Mouse (Mus musculus) small intestine, adult 2 months (tissue): ENCODE measurements around the gene 4921530L21Rik. TPM values are rescaled to one million over a fixed set of nuclear protein-coding genes. Genes with fewer than 3 reads are reported as not detected.

Source experiments
- H3K27ac ChIP-seq: fragments of 200-500 bp; 2 replicates; pipeline ENCODE4 v1.5.1; 2012; ENCODE audit warnings: low read depth, low read length, control low read depth, inconsistent platforms; ENCODE audit not compliant: insufficient read depth
- H3K27me3 ChIP-seq: fragments of 200-500 bp; 2 replicates; pipeline ENCODE4 v1.6.1; 2012; ENCODE audit warnings: mild to moderate bottlenecking, moderate library complexity, low read length, inconsistent platforms; ENCODE audit not compliant: control insufficient read depth, insufficient read depth
- H3K36me3 ChIP-seq: fragments of 200-500 bp; 2 replicates; pipeline ENCODE4 v1.6.1; 2012; ENCODE audit warnings: mild to moderate bottlenecking, low read length, control low read depth, inconsistent platforms; ENCODE audit not compliant: control insufficient read depth, insufficient read depth
- H3K4me1 ChIP-seq: fragments of 200-500 bp; 2 replicates; pipeline ENCODE4 v1.6.1; 2012; ENCODE audit warnings: low read length, inconsistent platforms, mixed read lengths; ENCODE audit not compliant: control insufficient read depth, insufficient read depth, insufficient read length
- H3K4me3 ChIP-seq: fragments of 200-500 bp; 2 replicates; pipeline ENCODE4 v1.5.1; 2012; ENCODE audit warnings: low read depth, mild to moderate bottlenecking, control low read depth, inconsistent platforms, low read length, moderate library complexity
- CTCF ChIP-seq: fragments of 200-500 bp; IDR thresholded peaks from 2 replicates; pipeline ENCODE4 v1.5.1; 2012; ENCODE audit warnings: low read depth, mild to moderate bottlenecking, control low read depth, inconsistent platforms, low read length, moderate library complexity, mixed read lengths; ENCODE audit not compliant: insufficient replicate concordance, insufficient read length; ENCODE audit errors: extremely low read depth
- POLR2A ChIP-seq: fragments of 200-500 bp; IDR thresholded peaks from 2 replicates; pipeline ENCODE4 v1.6.1; 2012; ENCODE audit warnings: low read depth, mild to moderate bottlenecking, control low read depth, inconsistent platforms, low read length, moderate library complexity
- WGBS: fragments of 180-500 bp; shearing (Covaris S2); methylation state at CpG from one replicate; pipeline ENCODE4 v1.1.7; 2018; 5-methylcytosine and 5-hydroxymethylcytosine counted together
- polyA plus RNA-seq: library from polyadenylated mRNA; depleted of rRNA; stranded (reverse); fragments of >200 nt; gene quantifications from 2 replicates; pipeline ENCODE4 v1.2.3, GENCODE M21; 2012; rRNA removed

The 4921530L21Rik gene
- polyA plus RNA-seq, result not detected in 2 replicates

DNA sequence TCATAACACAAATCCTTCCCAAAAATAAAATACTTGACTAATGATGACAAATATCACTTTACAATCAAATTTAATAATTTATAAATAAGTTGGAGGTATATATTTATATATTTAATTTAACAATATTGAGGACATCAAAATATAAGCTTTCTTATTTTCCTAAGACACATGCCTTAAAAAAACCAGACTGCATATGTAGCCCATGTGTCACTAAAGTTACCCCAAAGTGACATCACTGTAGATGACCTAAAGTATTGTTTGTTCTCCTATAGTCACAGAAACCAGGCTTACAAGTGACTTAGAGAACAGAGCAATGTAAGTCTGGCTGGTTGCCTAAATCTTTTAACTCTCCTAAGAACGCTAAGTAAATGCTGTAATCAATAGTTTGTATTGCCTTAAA, at the start of gene 4921530L21Rik:
Gene 4921530L21Rik, plus strand, starts transcription at position 301 of the 400 bp plus-strand sequence.
- H3K27me3 ChIP-seq, result no peaks in the 10 kb centered on the region; the same call in 1 of the 2 replicates
- H3K27ac ChIP-seq, result no peak within 1 kb of the TSS
- WGBS, result 73% methylated on average over 1 of the region's 1 CpGs
- H3K4me1 ChIP-seq, result no peaks in the 10 kb centered on the region
- TF ChIP-seq POLR2A (no peak), CTCF (no peak)
- H3K36me3 ChIP-seq, result no peaks in the 10 kb centered on the region
- H3K4me3 ChIP-seq, result no peak within 1 kb of the TSS

DNA sequence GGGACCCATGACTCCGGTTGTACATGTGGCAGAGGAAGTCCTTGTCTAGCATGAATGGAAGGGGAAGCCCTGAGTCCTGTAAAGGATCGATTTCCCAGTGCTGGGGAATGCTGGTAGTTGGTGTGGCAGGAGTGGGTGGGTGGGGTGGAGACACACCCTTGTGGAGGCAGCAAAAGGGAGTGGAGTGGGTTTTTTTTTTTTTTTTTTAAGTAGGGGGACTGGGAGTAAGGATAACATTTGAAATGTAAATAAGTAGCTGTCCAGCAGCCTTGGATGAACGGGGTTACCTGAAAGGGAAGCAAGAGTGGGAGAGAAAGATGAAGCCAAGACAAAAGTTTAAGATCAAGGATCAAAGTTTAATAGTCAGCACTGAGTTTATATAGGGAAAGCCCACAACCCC, 47.2 kb upstream of the 4921530L21Rik start:
- H3K27me3 ChIP-seq, result no peaks in the 10 kb centered on the region
- H3K27ac ChIP-seq, result no peak overlapping the region
- H3K36me3 ChIP-seq, result no peaks in the 10 kb centered on the region
- TF ChIP-seq CTCF, result no peak
- TF ChIP-seq POLR2A, result no peak
- no peak overlapping the region for H3K4me3 ChIP-seq
- WGBS, result 64% methylated on average over 3 of the region's 3 CpGs
- H3K4me1 ChIP-seq, result no peaks in the 10 kb centered on the region

DNA sequence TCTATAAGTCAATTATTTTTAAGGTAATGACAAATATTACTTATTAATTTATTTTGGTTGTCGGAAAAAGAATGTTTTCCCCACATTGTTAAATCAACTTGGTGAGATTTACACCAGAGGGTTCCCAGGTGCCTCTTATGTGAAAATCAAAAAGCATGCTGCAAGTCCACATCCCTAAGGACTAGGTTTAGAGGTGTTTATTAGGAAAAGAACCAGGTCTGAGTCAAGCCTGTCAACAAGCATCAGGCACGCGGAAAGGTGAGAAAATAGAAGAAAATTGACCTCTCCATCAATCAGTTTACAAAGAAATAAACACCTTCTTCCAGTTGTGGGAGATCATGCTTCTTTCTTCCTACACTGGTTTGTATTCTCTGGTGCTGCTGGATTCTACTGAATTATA, 18.1 kb upstream of the 4921530L21Rik start:
- Histone ChIP-seq H3K4me1 (no peaks in the 10 kb centered on the region), H3K27me3 (no peaks in the 10 kb centered on the region), H3K27ac (no peak overlapping the region), H3K4me3 (no peak overlapping the region), H3K36me3 (no peaks in the 10 kb centered on the region)
- no peak for TF ChIP-seq POLR2A
- TF ChIP-seq CTCF, result no peak
- 68% methylated on average over 3 of the region's 3 CpGs for WGBS

DNA sequence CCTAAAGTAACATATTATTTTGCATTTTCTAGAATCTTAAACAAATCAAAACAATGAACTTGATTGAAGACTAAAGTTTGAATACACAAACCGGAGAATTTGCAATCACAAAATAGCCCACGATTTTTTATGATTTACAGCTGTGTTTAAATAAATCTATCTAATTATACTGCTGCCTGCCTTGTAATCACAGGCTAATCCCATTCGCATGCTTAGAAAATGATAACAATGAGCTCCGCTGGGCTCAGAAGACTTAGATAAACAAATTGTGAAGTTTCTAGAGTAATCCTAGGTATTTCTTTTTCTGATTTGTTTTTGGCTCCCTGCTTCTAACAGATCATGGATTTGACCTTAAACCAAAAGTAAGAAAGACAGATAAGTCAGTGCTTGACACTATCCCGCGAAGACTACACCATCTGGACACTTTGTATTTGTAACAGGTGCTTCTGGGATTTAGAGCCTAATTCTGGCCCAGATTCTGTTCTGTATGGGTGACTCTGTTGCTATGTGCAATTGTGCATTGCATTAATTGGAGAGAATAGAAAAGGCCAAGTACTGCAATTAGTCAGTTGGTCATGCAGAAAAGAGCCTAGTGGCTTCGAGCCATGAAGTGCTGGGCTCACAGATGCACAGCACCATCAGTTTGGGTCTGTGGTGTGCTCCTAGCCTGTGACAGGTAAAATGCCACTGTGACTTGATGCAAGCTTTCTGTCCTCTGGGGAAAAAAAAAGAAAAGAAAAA, 15.2 kb upstream of the 4921530L21Rik start:
- WGBS, result 47% methylated on average over 7 of the region's 7 CpGs
- H3K4me3 ChIP-seq, result no peak overlapping the region
- no peak overlapping the region for H3K27ac ChIP-seq
- H3K4me1 ChIP-seq, result no peaks in the 10 kb centered on the region
- no peaks in the 10 kb centered on the region for H3K36me3 ChIP-seq
- no peaks in the 10 kb centered on the region for H3K27me3 ChIP-seq
- TF ChIP-seq POLR2A (no peak), CTCF (no peak)

DNA sequence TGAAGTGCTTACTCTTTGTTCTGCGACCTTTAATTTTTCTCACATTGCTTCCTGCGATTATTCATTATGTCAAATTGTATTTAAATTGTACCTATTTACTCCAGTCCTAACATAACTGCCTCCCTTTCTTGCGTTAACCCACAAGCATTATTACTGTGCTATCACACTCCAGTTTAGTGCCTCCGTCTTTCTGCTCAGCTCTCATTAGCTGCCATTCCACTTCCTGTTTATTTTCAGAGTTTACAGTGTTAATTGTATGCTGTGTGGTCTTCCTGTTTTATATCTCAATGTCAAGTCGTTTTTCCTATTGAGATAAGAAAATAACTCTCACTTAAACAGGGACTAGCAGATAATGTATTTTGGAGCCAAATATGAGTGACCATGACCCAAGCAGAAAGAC, 9.0 kb upstream of the 4921530L21Rik start:
- 59% methylated on average over 5 of the region's 5 CpGs for WGBS
- TF ChIP-seq CTCF (no peak), POLR2A (no peak)
- no peaks in the 10 kb centered on the region for H3K4me1 ChIP-seq
- H3K36me3 ChIP-seq, result no peaks in the 10 kb centered on the region
- H3K4me3 ChIP-seq, result no peak overlapping the region
- no peak overlapping the region for H3K27ac ChIP-seq
- H3K27me3 ChIP-seq, result no peaks in the 10 kb centered on the region

DNA sequence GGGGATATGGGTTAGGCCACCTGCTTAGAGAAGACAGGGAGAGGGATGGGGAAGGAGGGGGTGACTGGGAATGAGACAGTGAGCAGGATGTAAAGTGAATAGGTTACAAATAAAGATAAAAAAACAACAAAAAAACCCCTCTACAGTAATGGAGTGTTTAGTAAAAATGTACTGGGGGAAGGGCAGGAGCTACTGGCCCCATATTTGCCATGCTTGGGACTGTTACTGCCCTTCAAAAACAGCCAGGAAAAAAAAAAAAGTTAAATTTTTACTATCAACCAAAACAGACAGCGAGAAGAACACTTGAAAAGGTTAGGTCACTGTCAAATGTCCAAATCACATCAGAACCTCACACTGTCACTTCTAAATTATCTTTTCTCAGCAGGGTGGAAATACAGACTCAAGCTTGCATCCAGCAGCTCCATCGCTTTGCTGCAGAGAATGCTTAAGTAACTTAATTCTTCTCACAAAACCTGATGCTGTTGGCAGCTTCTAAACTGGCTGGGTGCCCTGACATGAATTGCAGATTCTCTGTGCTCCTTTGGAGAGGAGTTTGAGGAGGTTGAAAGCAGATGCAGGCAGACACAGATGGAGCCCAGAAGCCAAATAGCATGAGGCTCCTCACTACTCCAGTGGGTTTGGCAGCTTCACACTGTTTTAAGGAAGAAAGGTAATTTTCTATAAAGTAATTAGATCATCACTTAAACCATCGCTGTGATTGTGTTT, 4.1 kb upstream of the 4921530L21Rik start:
- Histone ChIP-seq H3K4me1 (no peaks in the 10 kb centered on the region), H3K36me3 (no peaks in the 10 kb centered on the region), H3K27me3 (no peaks in the 10 kb centered on the region; the same call in 1 of the 2 replicates), H3K4me3 (no peak overlapping the region), H3K27ac (no peak overlapping the region)
- WGBS, result 74% methylated on average over 3 of the region's 3 CpGs
- no peak for TF ChIP-seq POLR2A
- no peak for TF ChIP-seq CTCF

DNA sequence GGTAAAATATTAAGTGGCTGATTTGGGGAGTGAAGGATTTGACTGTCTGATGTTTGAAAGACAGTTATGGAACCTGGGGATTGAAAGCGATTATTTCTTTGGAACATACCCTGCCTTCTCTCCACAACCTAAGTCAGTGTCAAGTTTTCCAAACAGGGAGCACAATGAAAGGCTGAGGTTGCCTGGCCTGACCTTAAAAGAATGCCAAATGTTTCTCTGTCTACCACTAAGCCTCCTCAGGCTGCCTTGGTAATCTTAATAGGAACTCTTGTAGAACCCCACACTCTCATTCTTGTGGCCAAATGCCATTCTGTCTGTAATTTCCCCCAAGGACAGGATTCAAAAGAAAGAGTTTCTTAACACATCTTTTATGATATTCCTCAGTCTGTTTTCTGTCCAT, 3.5 kb upstream of the 4921530L21Rik start:
- 86% methylated on average over 1 of the region's 1 CpGs for WGBS
- Histone ChIP-seq H3K36me3 (no peaks in the 10 kb centered on the region), H3K27me3 (no peaks in the 10 kb centered on the region; the same call in 1 of the 2 replicates), H3K27ac (no peak overlapping the region), H3K4me3 (no peak overlapping the region), H3K4me1 (no peaks in the 10 kb centered on the region)
- no peak for TF ChIP-seq CTCF
- TF ChIP-seq POLR2A, result no peak
